Mouse (Mus musculus) CH12.LX (cell line): Measurements from ENCODE around the gene Fam169b. TPM values are rescaled to one million over a fixed set of nuclear protein-coding genes. Genes with fewer than 3 reads are reported as not detected.
A peak's percentile ranks its signal among the peaks of the same experiment; 100 is the strongest.

Source experiments
- DNase-seq: peaks from one replicate; pipeline ENCODE4 v3.0.0-alpha.2; 2013; ENCODE audit errors: extremely low read depth
- H3K27ac ChIP-seq: 2 replicates; pipeline ENCODE4 v1.5.1; 2012; ENCODE audit warnings: low read depth, mild to moderate bottlenecking, control low read depth, moderate library complexity; ENCODE audit not compliant: insufficient read depth
- H3K27me3 ChIP-seq: replicated peaks from 2 replicates; pipeline ENCODE3; 2012; ENCODE audit warnings: inconsistent platforms
- H3K36me3 ChIP-seq, 2 experiments: replicated peaks in 1 of 2; 2 replicates each; pipeline versions ENCODE3 to v1.6.1; 2012; ENCODE audit warnings: inconsistent platforms in 1 of 2, low read length in 1 of 2, mild to moderate bottlenecking in 1 of 2, mixed read lengths in 1 of 2, moderate library complexity in 1 of 2; ENCODE audit not compliant: control insufficient read depth in 1 of 2, insufficient read depth in 1 of 2
- H3K4me1 ChIP-seq, 2 experiments: 2 replicates each; pipeline ENCODE4 v1.6.1; 2012; ENCODE audit warnings: inconsistent platforms in 1 of 2, moderate library complexity in 1 of 2; ENCODE audit not compliant: insufficient read depth in 2 of 2, control insufficient read depth in 1 of 2
- H3K4me2 ChIP-seq: 2 replicates; pipeline ENCODE4 v1.6.1; 2012; ENCODE audit warnings: low read depth, mild to moderate bottlenecking, control low read depth; ENCODE audit not compliant: poor library complexity, insufficient read depth, severe bottlenecking
- H3K4me3 ChIP-seq, 3 experiments: fragments of 150-350 bp in 1 of 3; sonication (generic) in 1 of 3; replicated peaks in 1 of 3; 2 replicates each; pipeline versions ENCODE3 to v1.5.1; 2011 to 2012; ENCODE audit warnings: low read depth in 2 of 3, low read length in 2 of 3, mild to moderate bottlenecking in 2 of 3, moderate library complexity in 2 of 3, control low read depth in 1 of 3, improper control_type of control experiment in 1 of 3, inconsistent platforms in 1 of 3, mixed read lengths in 1 of 3; ENCODE audit not compliant: poor library complexity in 1 of 3
- H3K79me2 ChIP-seq: replicated peaks from 2 replicates; pipeline ENCODE4 v1.6.1; 2012; ENCODE audit warnings: mild to moderate bottlenecking, moderate library complexity; ENCODE audit not compliant: control insufficient read depth, poor library complexity, insufficient read depth, severe bottlenecking; ENCODE audit errors: extremely low read depth
- H3K9ac ChIP-seq: 2 replicates; pipeline ENCODE4 v1.6.1; 2012; ENCODE audit warnings: low read depth, mild to moderate bottlenecking, control low read depth, moderate library complexity; ENCODE audit not compliant: insufficient read depth
- H3K9me3 ChIP-seq: replicated peaks from 2 replicates; pipeline ENCODE3; 2012; ENCODE audit warnings: low read length, inconsistent platforms, mixed read lengths
- CHD2 ChIP-seq: IDR thresholded peaks from 2 replicates; pipeline ENCODE4 v1.6.1; 2011; ENCODE audit warnings: low read length, improper control_type of control experiment
- CTCF ChIP-seq, 2 experiments: IDR thresholded peaks in 1 of 2; conservative IDR thresholded peaks in 1 of 2; 2 replicates each; pipeline ENCODE4 v1.5.1; 2011 to 2012; ENCODE audit warnings: low read depth in 2 of 2, low read length in 2 of 2, improper control_type of control experiment in 1 of 2, inconsistent platforms in 1 of 2, mild to moderate bottlenecking in 1 of 2, moderate library complexity in 1 of 2
- E2F4 ChIP-seq: IDR thresholded peaks from 2 replicates; pipeline ENCODE4 v1.6.1; 2011; ENCODE audit warnings: low read depth, low read length, improper control_type of control experiment; ENCODE audit not compliant: insufficient replicate concordance
- ELF1 ChIP-seq: IDR thresholded peaks from 2 replicates; pipeline ENCODE4 v1.6.1; 2014; ENCODE audit warnings: low read depth, mild to moderate bottlenecking, inconsistent platforms, low read length, improper control_type of control experiment
- HCFC1 ChIP-seq: IDR thresholded peaks from 2 replicates; pipeline ENCODE4 v1.6.1; 2012; ENCODE audit warnings: low read depth, mild to moderate bottlenecking, inconsistent platforms, low read length, improper control_type of control experiment
- IRF4 ChIP-seq: IDR thresholded peaks from 2 replicates; pipeline ENCODE4 v1.6.1; 2014; ENCODE audit warnings: low read depth, mild to moderate bottlenecking, inconsistent platforms, low read length, improper control_type of control experiment
- JUN ChIP-seq: IDR thresholded peaks from 2 replicates; pipeline ENCODE4 v1.6.1; 2011; ENCODE audit warnings: low read depth, mild to moderate bottlenecking, low read length, improper control_type of control experiment, moderate library complexity; ENCODE audit not compliant: insufficient read depth
- JUND ChIP-seq: conservative IDR thresholded peaks from 2 replicates; pipeline ENCODE4 v1.6.1; 2011; ENCODE audit warnings: low read depth, low read length, improper control_type of control experiment
- MAX ChIP-seq: IDR thresholded peaks from 2 replicates; pipeline ENCODE4 v1.6.1; 2011; ENCODE audit warnings: low read length, improper control_type of control experiment
- MAZ ChIP-seq: IDR thresholded peaks from 2 replicates; pipeline ENCODE4 v1.6.1; 2012; ENCODE audit warnings: low read depth, mild to moderate bottlenecking, inconsistent platforms, low read length, improper control_type of control experiment, moderate library complexity
- MEF2A ChIP-seq: IDR thresholded peaks from 2 replicates; pipeline ENCODE4 v1.6.1; 2014; ENCODE audit warnings: low read depth, mild to moderate bottlenecking, inconsistent platforms, low read length, improper control_type of control experiment, borderline replicate concordance
- MXI1 ChIP-seq: IDR thresholded peaks from 2 replicates; pipeline ENCODE4 v1.6.1; 2011; ENCODE audit warnings: mild to moderate bottlenecking, low read depth, low read length, improper control_type of control experiment
- MYC ChIP-seq: IDR thresholded peaks from 2 replicates; pipeline ENCODE4 v1.6.1; 2011; ENCODE audit warnings: low read depth, mild to moderate bottlenecking, improper control_type of control experiment, low read length
- NELFE ChIP-seq: IDR thresholded peaks from 2 replicates; pipeline ENCODE4 v1.6.1; 2011; ENCODE audit warnings: low read depth, low read length, improper control_type of control experiment
- POLR2A ChIP-seq: IDR thresholded peaks from 2 replicates; pipeline ENCODE4 v1.6.1; 2011; ENCODE audit warnings: low read depth, mild to moderate bottlenecking, improper control_type of control experiment, low read length
- RAD21 ChIP-seq: IDR thresholded peaks from 2 replicates; pipeline ENCODE4 v1.6.1; 2011; ENCODE audit warnings: low read depth, mild to moderate bottlenecking, low read length, improper control_type of control experiment, moderate library complexity
- RCOR1 ChIP-seq: conservative IDR thresholded peaks from 2 replicates; pipeline ENCODE4 v1.6.1; 2012; ENCODE audit warnings: low read depth, mild to moderate bottlenecking, inconsistent platforms, low read length, improper control_type of control experiment
- SIN3A ChIP-seq: IDR thresholded peaks from 2 replicates; pipeline ENCODE4 v1.6.1; 2012; ENCODE audit warnings: low read length, improper control_type of control experiment, inconsistent platforms
- SMC3 ChIP-seq: IDR thresholded peaks from 2 replicates; pipeline ENCODE4 v1.6.1; 2011; ENCODE audit warnings: low read depth, low read length, improper control_type of control experiment
- TBP ChIP-seq: conservative IDR thresholded peaks from 2 replicates; pipeline ENCODE4 v1.6.1; 2011; ENCODE audit warnings: low read depth, low read length, improper control_type of control experiment
- TCF12 ChIP-seq: IDR thresholded peaks from 2 replicates; pipeline ENCODE4 v1.6.1; 2014; ENCODE audit warnings: low read depth, mild to moderate bottlenecking, inconsistent platforms, low read length, improper control_type of control experiment
- USF1 ChIP-seq: IDR thresholded peaks from 2 replicates; pipeline ENCODE4 v1.6.1; 2014; ENCODE audit warnings: low read depth, mild to moderate bottlenecking, inconsistent platforms, low read length, improper control_type of control experiment
- USF2 ChIP-seq: conservative IDR thresholded peaks from 2 replicates; pipeline ENCODE4 v1.6.1; 2011; ENCODE audit warnings: low read depth, low read length, improper control_type of control experiment
- ZKSCAN1 ChIP-seq: IDR thresholded peaks from 2 replicates; pipeline ENCODE4 v1.6.1; 2012; ENCODE audit warnings: low read depth, inconsistent platforms, low read length, improper control_type of control experiment, borderline replicate concordance
- ZMIZ1 ChIP-seq: IDR thresholded peaks from 2 replicates; pipeline ENCODE4 v1.6.1; 2012; ENCODE audit warnings: low read depth, mild to moderate bottlenecking, inconsistent platforms, low read length, improper control_type of control experiment
- ZNF384 ChIP-seq: IDR thresholded peaks from 2 replicates; pipeline ENCODE4 v1.6.1; 2012; ENCODE audit warnings: low read depth, low read length, improper control_type of control experiment, inconsistent platforms
- dilution Hi-C: fragments of 300-500 bp; cut with MboI; formaldehyde crosslinking; loops from 2 replicates; pipeline ENCODE4 v1.14.3; 2020; ENCODE audit warnings: low sequenced_read_pairs; ENCODE audit not compliant: extremely low pct_unique_long_range_greater_than_20kb, extremely low pct_ligation_motif_present
- in situ Hi-C: fragments of 300-500 bp; cut with MboI; formaldehyde crosslinking; loops from 3 replicates; pipeline ENCODE4 v1.14.3; 2019; ENCODE audit warnings: low sequenced_read_pairs, low pct_ligation_motif_present, low pct_unique_long_range_greater_than_20kb, mixed read lengths
- polyA plus RNA-seq: library from polyadenylated mRNA; unstranded; fragments of >175 nt; gene quantifications from 2 replicates; pipeline ENCODE4 v1.2.1, GENCODE M21; 2012; ENCODE audit warnings: low read depth; ENCODE audit not compliant: insufficient read length
- total RNA-seq, 2 experiments: library from RNA; depleted of rRNA; stranded (reverse); fragments of 300-350 nt in 1 of 2; fragments of >200 nt in 1 of 2; gene quantifications; 2 replicates each; pipeline ENCODE4 v1.2.3; 2012 to 2014

The Fam169b gene
- total and polyA plus RNA-seq, 3 experiments: 15.9 to 17.0 (median 16.2) TPM

- Histone ChIP-seq H3K79me2 (no peaks in the 10 kb centered on the region), H3K4me2 (no peak overlapping the region), H3K27ac (no peak overlapping the region), H3K27me3 (no peaks in the 10 kb centered on the region), H3K9me3 (peaks cover 2% of the 10 kb centered on the region), H3K4me3 (no peak overlapping the region), H3K9ac (no peak overlapping the region), H3K4me1 (peaks cover 7 to 27% of the 10 kb centered on the region in 2 experiments), H3K36me3 (no peaks in the 10 kb centered on the region)
- dilution Hi-C loops: no loop called here
- in situ Hi-C loops: no loop called here
- TF ChIP-seq MAX (no peak), E2F4 (no peak), MYC (no peak), TBP (no peak), SIN3A (no peak), MEF2A (no peak), POLR2A (no peak), ZMIZ1 (no peak), ELF1 (no peak), ZKSCAN1 (no peak), CHD2 (no peak), IRF4 (no peak), USF1 (no peak), TCF12 (no peak), ZNF384 (peak; percentile 26; the same call in 1 of the 2 replicates), JUND (no peak), SMC3 (peak; percentile 26; the same call in 1 of the 2 replicates), CTCF (conservative IDR thresholded peaks at IDR 0.05 in 1 of 2, IDR thresholded peaks at IDR 0.05 in 1 of 2; ENCODE audit: low read depth in 2 of 2, low read length in 2 of 2) (peak in 1 of 2 experiments; percentile 40; a peak in 2 of 4 replicates), HCFC1 (no peak), NELFE (no peak), MXI1 (no peak), RAD21 (peak; percentile 22), RCOR1 (no peak), USF2 (no peak), JUN (no peak), MAZ (no peak)
- DNase-seq: no peak
Measured at GRCm38 (mm10) chr7:68262612-68263200, 10.9 kb upstream of the Fam169b start.
